Mouse (Mus musculus) gonadal fat pad, adult 2 months (tissue): Measurements from ENCODE around the gene Cd4. TPM values are rescaled to one million over a fixed set of nuclear protein-coding genes. Genes with fewer than 3 reads are reported as not detected.

Source experiments
- DNase-seq: peaks from one replicate; pipeline ENCODE4 v3.0.0-alpha.2; 2012; ENCODE audit warnings: low read depth
- polyA plus RNA-seq: library from polyadenylated mRNA; depleted of rRNA; stranded (reverse); fragments of >200 nt; gene quantifications from 2 replicates; pipeline ENCODE4 v1.2.3, GENCODE M21; 2012; rRNA removed

Cd4 gene
- polyA plus RNA-seq, 1 experiment, result 0.50 TPM

GRCm38 (mm10) chr6:124814858-124815774, 72.9 kb downstream of the Cd4 start:
- DNase-seq, result no peak

Other genes with a start within 250 kb of the Cd4 start
- 141 and 147 TPM in 2 replicates for gene Lpcat3, start 225.2 kb downstream of the Cd4 start, polyA plus RNA-seq
- 43.6 and 44.2 TPM in 2 replicates for gene Emg1, start 176.0 kb downstream of the Cd4 start, polyA plus RNA-seq
- gene Phb2, start 175.9 kb downstream of the Cd4 start, polyA plus RNA-seq, result 131 and 138 TPM in 2 replicates
- gene Ptpn6, start 149.5 kb downstream of the Cd4 start, polyA plus RNA-seq, result 24.2 and 25.2 TPM in 2 replicates
- gene Grcc10, start 146.8 kb downstream of the Cd4 start, polyA plus RNA-seq, result 329 and 371 TPM in 2 replicates
- gene Gm45234, start 132.2 kb downstream of the Cd4 start, polyA plus RNA-seq, result not detected in 2 replicates
- 22.4 and 55.8 TPM in 2 replicates for gene Atn1, start 131.7 kb downstream of the Cd4 start, polyA plus RNA-seq
- 5.3 TPM in 2 replicates for gene Eno2, start 118.5 kb downstream of the Cd4 start, polyA plus RNA-seq
- 3.1 and 4.6 TPM in 2 replicates for gene Lrrc23, start 108.5 kb downstream of the Cd4 start, polyA plus RNA-seq
- gene Spsb2, start 79.6 kb downstream of the Cd4 start, polyA plus RNA-seq, result 19.8 and 20.5 TPM in 2 replicates
- 494 and 839 TPM in 2 replicates for gene Tpi1, start 73.9 kb downstream of the Cd4 start, polyA plus RNA-seq
- gene Usp5, start 58.7 kb downstream of the Cd4 start, polyA plus RNA-seq, result 107 and 120 TPM in 2 replicates
- 7.5 and 8.2 TPM in 2 replicates for gene Cdca3, start 58.7 kb downstream of the Cd4 start, polyA plus RNA-seq
- 0.07 and 0.51 TPM in 2 replicates for gene Gnb3, start 47.9 kb downstream of the Cd4 start, polyA plus RNA-seq
- 21.4 and 24.2 TPM in 2 replicates for gene P3h3, start 30.5 kb downstream of the Cd4 start, polyA plus RNA-seq
- gene Gpr162, start 24.2 kb downstream of the Cd4 start, polyA plus RNA-seq, result 1.0 and 1.9 TPM in 2 replicates
- 2.4 and 3.1 TPM in 2 replicates for gene Lag3, start 23.5 kb upstream of the Cd4 start, polyA plus RNA-seq
- gene Ptms, start 31.9 kb upstream of the Cd4 start, polyA plus RNA-seq, result 811 and 1,192 TPM in 2 replicates
- 363 and 367 TPM in 2 replicates for gene Mlf2, start 43.2 kb upstream of the Cd4 start, polyA plus RNA-seq
- gene Cops7a, start 77.3 kb upstream of the Cd4 start, polyA plus RNA-seq, result 180 and 195 TPM in 2 replicates
- gene Pianp, start 108.5 kb upstream of the Cd4 start, polyA plus RNA-seq, result 1.3 and 2.0 TPM in 2 replicates
- 41.9 and 45.0 TPM in 2 replicates for gene Zfp384, start 120.9 kb upstream of the Cd4 start, polyA plus RNA-seq
- gene Ing4, start 151.5 kb upstream of the Cd4 start, polyA plus RNA-seq, result 43.6 and 59.6 TPM in 2 replicates
- 16.2 and 18.2 TPM in 2 replicates for gene Acrbp, start 161.5 kb upstream of the Cd4 start, polyA plus RNA-seq
- 5.3 and 5.7 TPM in 2 replicates for gene Lpar5, start 179.7 kb upstream of the Cd4 start, polyA plus RNA-seq
- gene Chd4, start 207.8 kb upstream of the Cd4 start, polyA plus RNA-seq, result 50.4 and 165 TPM in 2 replicates
- 13.3 and 14.0 TPM in 2 replicates for gene Nop2, start 243.7 kb upstream of the Cd4 start, polyA plus RNA-seq